Mouse (Mus musculus): ENCODE measurements around the gene Gm10234. TPM values are rescaled to one million over a fixed set of nuclear protein-coding genes. Genes with fewer than 3 reads are reported as not detected.

Gm10234 gene
- not detected in 2 replicates for polyA plus RNA-seq (2016; fragmentation: Nextera tagmentation; extraction: Ambion mirVana)

GRCm38 (mm10) chr6:95321812-95322211 is at the start of gene Gm10234:
Gene Gm10234 (plus strand): TSS chr6:95322112.
- Histone ChIP-seq H3K36me3 (no peaks in the 10 kb centered on the region), H3K27ac (replicated peaks) (no peak within 1 kb of the TSS), H3K4me1 (no peaks in the 10 kb centered on the region), H3K4me2 (replicated peaks) (no peak within 1 kb of the TSS), H3K27me3 (no peaks in the 10 kb centered on the region), H3K9ac (replicated peaks) (no peak within 1 kb of the TSS), H3K9me3 (no peaks in the 10 kb centered on the region), H3K4me3 (no peak within 1 kb of the TSS)
- ATAC-seq (ENCODE audit: low FRiP score, low read depth) = no peak

- no peaks in the 10 kb centered on the region for H3K36me3 ChIP-seq
- no peaks in the 10 kb centered on the region for H3K9me3 ChIP-seq
- WGBS = 92% methylated on average over 1 of the region's 1 CpGs
These were observed 44.3 kb upstream of the Gm10234 start for GRCm38 (mm10) chr6:95277633-95278032.

GRCm38 (mm10) chr6:95296025-95296424 is 25.9 kb upstream of the Gm10234 start:
- Histone ChIP-seq H3K9ac (replicated peaks) (no peak overlapping the region), H3K27ac (replicated peaks) (no peak overlapping the region), H3K4me1 (no peaks in the 10 kb centered on the region), H3K4me2 (replicated peaks) (no peak overlapping the region), H3K36me3 (no peaks in the 10 kb centered on the region), H3K27me3 (no peaks in the 10 kb centered on the region), H3K4me3 (no peak overlapping the region), H3K9me3 (no peaks in the 10 kb centered on the region)
- no peak for ATAC-seq (ENCODE audit: low FRiP score, low read depth)
- WGBS = 89% methylated on average over 4 of the region's 4 CpGs

More at GRCm38 (mm10) chr6:95277633-95278032, 44.3 kb upstream of the Gm10234 start:
- Histone ChIP-seq H3K4me2 (replicated peaks) (no peak overlapping the region), H3K9ac (replicated peaks) (no peak overlapping the region), H3K4me1 (no peaks in the 10 kb centered on the region), H3K27ac (replicated peaks) (no peak overlapping the region), H3K27me3 (no peaks in the 10 kb centered on the region), H3K4me3 (no peak overlapping the region)
- no peak for ATAC-seq (ENCODE audit: low FRiP score, low read depth)

- Histone ChIP-seq H3K4me2 (replicated peaks) (no peak overlapping the region), H3K27me3 (no peaks in the 10 kb centered on the region), H3K9ac (replicated peaks) (no peak overlapping the region), H3K27ac (replicated peaks) (no peak overlapping the region), H3K4me3 (no peak overlapping the region), H3K4me1 (no peaks in the 10 kb centered on the region), H3K36me3 (no peaks in the 10 kb centered on the region), H3K9me3 (no peaks in the 10 kb centered on the region)
- WGBS = 69% methylated on average over 3 of the region's 3 CpGs
- ATAC-seq (ENCODE audit: low FRiP score, low read depth) = no peak
These were observed 23.5 kb upstream of the Gm10234 start for GRCm38 (mm10) chr6:95298387-95298786.

GRCm38 (mm10) chr6:95300658-95301057 is 21.3 kb upstream of the Gm10234 start:
- WGBS = 82% methylated on average over 2 of the region's 2 CpGs
- H3K9me3 ChIP-seq = no peaks in the 10 kb centered on the region
- no peaks in the 10 kb centered on the region for H3K27me3 ChIP-seq
- H3K4me1 ChIP-seq = no peaks in the 10 kb centered on the region
- ATAC-seq (ENCODE audit: low FRiP score, low read depth) = no peak
- no peak overlapping the region for H3K9ac ChIP-seq (replicated peaks)
- H3K36me3 ChIP-seq = no peaks in the 10 kb centered on the region
- H3K4me3 ChIP-seq = no peak overlapping the region
- H3K27ac ChIP-seq (replicated peaks) = no peak overlapping the region
- H3K4me2 ChIP-seq (replicated peaks) = no peak overlapping the region

- Histone ChIP-seq H3K27me3 (no peaks in the 10 kb centered on the region), H3K36me3 (no peaks in the 10 kb centered on the region), H3K4me3 (no peak overlapping the region), H3K9me3 (no peaks in the 10 kb centered on the region), H3K4me1 (no peaks in the 10 kb centered on the region), H3K9ac (replicated peaks) (no peak overlapping the region), H3K4me2 (replicated peaks) (no peak overlapping the region), H3K27ac (replicated peaks) (no peak overlapping the region)
- 89% methylated on average over 5 of the region's 5 CpGs for WGBS
- ATAC-seq (ENCODE audit: low FRiP score, low read depth) = no peak
These were observed 9.3 kb downstream of the Gm10234 start for GRCm38 (mm10) chr6:95331191-95331590.

- Histone ChIP-seq H3K9ac (replicated peaks) (no peak overlapping the region), H3K4me3 (no peak overlapping the region), H3K4me2 (replicated peaks) (no peak overlapping the region), H3K9me3 (no peaks in the 10 kb centered on the region), H3K27ac (replicated peaks) (no peak overlapping the region), H3K36me3 (no peaks in the 10 kb centered on the region), H3K27me3 (no peaks in the 10 kb centered on the region), H3K4me1 (no peaks in the 10 kb centered on the region)
- 93% methylated on average over 6 of the region's 6 CpGs for WGBS
- ATAC-seq (ENCODE audit: low FRiP score, low read depth) = no peak
These were observed 12.9 kb downstream of the Gm10234 start for GRCm38 (mm10) chr6:95334781-95335180.

GRCm38 (mm10) chr6:95349378-95349777 is 27.5 kb downstream of the Gm10234 start:
- Histone ChIP-seq H3K27me3 (no peaks in the 10 kb centered on the region), H3K27ac (replicated peaks) (no peak overlapping the region), H3K4me2 (replicated peaks) (no peak overlapping the region), H3K9me3 (no peaks in the 10 kb centered on the region), H3K36me3 (no peaks in the 10 kb centered on the region), H3K9ac (replicated peaks) (no peak overlapping the region), H3K4me3 (no peak overlapping the region), H3K4me1 (no peaks in the 10 kb centered on the region)
- no peak for ATAC-seq (ENCODE audit: low FRiP score, low read depth)

- no peak overlapping the region for H3K4me2 ChIP-seq (replicated peaks)
- no peaks in the 10 kb centered on the region for H3K9me3 ChIP-seq
- H3K9ac ChIP-seq (replicated peaks) = no peak overlapping the region
- no peaks in the 10 kb centered on the region for H3K4me1 ChIP-seq
- no peak overlapping the region for H3K4me3 ChIP-seq
- H3K27ac ChIP-seq (replicated peaks) = no peak overlapping the region
- ATAC-seq (ENCODE audit: low FRiP score, low read depth) = no peak
- no peaks in the 10 kb centered on the region for H3K36me3 ChIP-seq
- WGBS = 93% methylated on average over 7 of the region's 7 CpGs
- no peaks in the 10 kb centered on the region for H3K27me3 ChIP-seq
These were observed 31.1 kb downstream of the Gm10234 start for GRCm38 (mm10) chr6:95353043-95353442.

GRCm38 (mm10) chr6:95353886-95354285 is 32.0 kb downstream of the Gm10234 start:
- ATAC-seq (ENCODE audit: low FRiP score, low read depth) = no peak
- 89% methylated on average over 1 of the region's 1 CpGs for WGBS
- Histone ChIP-seq H3K27me3 (no peaks in the 10 kb centered on the region), H3K9ac (replicated peaks) (no peak overlapping the region), H3K27ac (replicated peaks) (no peak overlapping the region), H3K9me3 (no peaks in the 10 kb centered on the region), H3K4me3 (no peak overlapping the region), H3K4me2 (replicated peaks) (no peak overlapping the region), H3K36me3 (no peaks in the 10 kb centered on the region), H3K4me1 (no peaks in the 10 kb centered on the region)

GRCm38 (mm10) chr6:95360084-95360483 is 38.2 kb downstream of the Gm10234 start:
- Histone ChIP-seq H3K36me3 (no peaks in the 10 kb centered on the region), H3K9ac (replicated peaks) (no peak overlapping the region), H3K27ac (replicated peaks) (no peak overlapping the region), H3K4me2 (replicated peaks) (no peak overlapping the region), H3K9me3 (no peaks in the 10 kb centered on the region), H3K4me1 (no peaks in the 10 kb centered on the region), H3K4me3 (no peak overlapping the region), H3K27me3 (no peaks in the 10 kb centered on the region)
- ATAC-seq (ENCODE audit: low FRiP score, low read depth) = no peak
- 89% methylated on average over 5 of the region's 5 CpGs for WGBS

GRCm38 (mm10) chr6:95362707-95363106 is 40.8 kb downstream of the Gm10234 start:
- H3K4me3 ChIP-seq = no peak overlapping the region
- H3K9ac ChIP-seq (replicated peaks) = no peak overlapping the region
- no peak for ATAC-seq (ENCODE audit: low FRiP score, low read depth)
- 84% methylated on average over 5 of the region's 5 CpGs for WGBS
- no peaks in the 10 kb centered on the region for H3K4me1 ChIP-seq
- no peaks in the 10 kb centered on the region for H3K9me3 ChIP-seq
- no peaks in the 10 kb centered on the region for H3K36me3 ChIP-seq
- no peaks in the 10 kb centered on the region for H3K27me3 ChIP-seq
- H3K27ac ChIP-seq (replicated peaks) = no peak overlapping the region
- no peak overlapping the region for H3K4me2 ChIP-seq (replicated peaks)

- ATAC-seq (ENCODE audit: low FRiP score, low read depth) = no peak
- WGBS = 77% methylated on average over 4 of the region's 4 CpGs
- Histone ChIP-seq H3K4me3 (no peak overlapping the region), H3K36me3 (no peaks in the 10 kb centered on the region), H3K4me2 (replicated peaks) (no peak overlapping the region), H3K4me1 (no peaks in the 10 kb centered on the region), H3K9me3 (no peaks in the 10 kb centered on the region), H3K27ac (replicated peaks) (no peak overlapping the region), H3K9ac (replicated peaks) (no peak overlapping the region), H3K27me3 (no peaks in the 10 kb centered on the region)
These were observed 49.9 kb downstream of the Gm10234 start for GRCm38 (mm10) chr6:95371811-95372210.
